Mouse (Mus musculus): Measurements from ENCODE around the gene Chaf1b.

DNA sequence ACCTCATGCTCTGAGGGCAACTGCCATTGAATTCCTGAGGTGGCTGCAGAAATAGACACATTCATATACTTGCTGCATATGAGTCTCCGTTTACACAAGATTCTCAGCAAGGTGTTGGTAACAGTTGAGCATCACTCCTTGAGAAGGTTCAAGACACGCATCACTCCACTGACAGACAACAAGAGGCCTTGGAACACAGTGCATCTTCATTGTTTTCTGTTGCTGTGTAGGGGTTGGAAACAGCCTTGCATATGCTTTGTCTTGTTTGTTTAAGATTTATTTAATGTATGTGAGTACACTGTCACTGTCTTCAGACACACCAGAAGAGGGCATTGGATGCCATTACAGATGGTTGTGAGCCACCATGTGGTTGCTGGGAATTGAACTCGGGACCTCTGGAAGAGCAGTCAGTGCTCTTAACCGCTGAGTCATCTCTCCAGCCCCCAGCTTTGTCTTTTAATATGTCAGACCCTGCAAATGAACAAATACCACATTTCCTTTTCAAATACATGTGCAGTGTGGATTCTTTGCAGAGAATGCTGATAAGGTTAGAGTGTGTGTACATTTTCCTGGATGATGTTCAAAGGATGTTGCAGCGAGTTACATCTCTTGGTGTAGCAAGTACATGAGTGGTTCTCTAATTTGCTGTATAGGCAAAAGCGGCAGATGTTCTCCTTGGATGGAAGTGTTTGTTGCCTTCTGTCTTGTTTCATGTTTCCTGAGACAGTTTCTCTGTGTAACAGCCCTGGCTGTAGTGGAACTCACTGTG is 5.9 kb upstream of the Chaf1b start:
- no peak for TF ChIP-seq CTCF (IDR thresholded peaks at IDR 0.05; ENCODE audit: borderline replicate concordance, insufficient read depth, low read length)
- no peak for TF ChIP-seq POLR2A (IDR thresholded peaks at IDR 0.05; ENCODE audit: low read depth, low read length)

All from embryonic fibroblast, embryonic 13.5 days (primary cell).